Mouse (Mus musculus) right cerebral cortex, postnatal 25 days (tissue): ENCODE results near the gene Gm13279.
"Not testable (repeated sequence)": the region's sequence is repeated elsewhere in the genome, so short reads cannot be mapped to it uniquely, and the experiment has no call there.

Experiments
- DNase-seq: peaks from one replicate; pipeline ENCODE4 v3.0.0; 2022

Gm13279 gene

GRCm38 (mm10) chr4:88799365-88799764, 2.2 kb downstream of the Gm13279 start, which contains the start of gene Gm13285:
Gene Gm13285, plus strand, starts transcription at chr4:88799665.
- not testable (repeated sequence) for DNase-seq

GRCm38 (mm10) chr4:88802954-88803353, 5.8 kb downstream of the Gm13279 start, which contains the start of gene Gm13287:
Gene Gm13287, plus strand, starts transcription at chr4:88803254.
- not testable (repeated sequence) for DNase-seq

- DNase-seq, result not testable (repeated sequence)
Measured at GRCm38 (mm10) chr4:88805231-88805630, 8.0 kb downstream of the Gm13279 start, which contains the start of gene Gm13288. Gene Gm13288, plus strand, starts transcription at chr4:88805531.

GRCm38 (mm10) chr4:88805761-88806160, 8.6 kb downstream of the Gm13279 start:
- DNase-seq, result not testable (repeated sequence)

GRCm38 (mm10) chr4:88815928-88816327, 18.7 kb downstream of the Gm13279 start, which contains the start of gene Ifna7:
Gene Ifna7, plus strand, starts transcription at chr4:88816228.
- DNase-seq, result no peak

- no peak for DNase-seq
Measured at GRCm38 (mm10) chr4:88819659-88820058, 22.5 kb downstream of the Gm13279 start, which contains the start of gene Ifna11. Gene Ifna11, plus strand, starts transcription at chr4:88819959.

GRCm38 (mm10) chr4:88822995-88823394, 25.8 kb downstream of the Gm13279 start:
- no peak for DNase-seq

GRCm38 (mm10) chr4:88827116-88827515, 29.9 kb downstream of the Gm13279 start, which contains the start of gene Ifna6:
Gene Ifna6, plus strand, starts transcription at chr4:88827416.
- not testable (repeated sequence) for DNase-seq

- peak; percentile 19 for DNase-seq
Measured at GRCm38 (mm10) chr4:88830523-88830922, 33.3 kb downstream of the Gm13279 start.

GRCm38 (mm10) chr4:88835225-88835624, 38.0 kb downstream of the Gm13279 start, which contains the start of gene Ifna5:
Gene Ifna5, plus strand, starts transcription at chr4:88835525.
- not testable (repeated sequence) for DNase-seq

GRCm38 (mm10) chr4:88838828-88839227, 41.6 kb downstream of the Gm13279 start:
- DNase-seq, result no peak

GRCm38 (mm10) chr4:88840058-88840457, 42.9 kb downstream of the Gm13279 start:
- no peak for DNase-seq

- DNase-seq, result no peak
Measured at GRCm38 (mm10) chr4:88841438-88841911, 44.3 kb downstream of the Gm13279 start, which contains the start of gene Ifna4. Gene Ifna4, plus strand, starts transcription at chr4:88841861.

GRCm38 (mm10) chr4:88845334-88845733, 48.1 kb downstream of the Gm13279 start:
- no peak for DNase-seq
